Mouse (Mus musculus) midbrain, embryonic 16.5 days (tissue): ENCODE data around the gene Zc3h6. TPM values are rescaled to one million over a fixed set of nuclear protein-coding genes. Genes with fewer than 3 reads are reported as not detected.

ENCODE experiments used
- microRNA-seq: library from miRNA; unstranded; fragments of <30 nt; microRNA quantifications from one replicate; pipeline ENCODE4, GENCODE M21; 2017
- polyA plus RNA-seq: library from polyadenylated mRNA; unstranded; fragments of >200 nt; fragmentation: Nextera tagmentation; extraction: Ambion mirVana; gene quantifications from 2 replicates; pipeline ENCODE4 v1.2.1, GENCODE M21; 2015

Gene Zc3h6
- polyA plus RNA-seq, 1 experiment from 2014 or later = 3.7 TPM

Small RNA genes lying within 50 kb of the gene (microRNA-seq; reads per million reads assigned to microRNA genes)
- gene Gm22859 = not detected

Other genes starting within 250 kb of the Zc3h6 start
- gene Tmem87b, start 149.3 kb upstream of the Zc3h6 start, polyA plus RNA-seq = 39.3 and 42.7 TPM in 2 replicates
- gene Fbln7, start 104.4 kb upstream of the Zc3h6 start, polyA plus RNA-seq = 2.7 and 4.0 TPM in 2 replicates
- 16.1 and 17.7 TPM in 2 replicates for gene Zc3h8, start 23.3 kb upstream of the Zc3h6 start, polyA plus RNA-seq
- gene Gm10762, start 323 bp downstream of the Zc3h6 start, polyA plus RNA-seq = 15.8 and 18.8 TPM in 2 replicates
- 1.0 TPM in 2 replicates for gene Vinac1, start 80.8 kb downstream of the Zc3h6 start, polyA plus RNA-seq
- 31.1 and 34.2 TPM in 2 replicates for gene Ttl, start 98.5 kb downstream of the Zc3h6 start, polyA plus RNA-seq
- gene Polr1b, start 133.6 kb downstream of the Zc3h6 start, polyA plus RNA-seq = 15.6 and 16.1 TPM in 2 replicates
- 17.6 and 18.1 TPM in 2 replicates for gene Chchd5, start 162.3 kb downstream of the Zc3h6 start, polyA plus RNA-seq
- gene Slc20a1, start 231.4 kb downstream of the Zc3h6 start, polyA plus RNA-seq = 64.5 and 67.6 TPM in 2 replicates